In the genomic region with DNA sequence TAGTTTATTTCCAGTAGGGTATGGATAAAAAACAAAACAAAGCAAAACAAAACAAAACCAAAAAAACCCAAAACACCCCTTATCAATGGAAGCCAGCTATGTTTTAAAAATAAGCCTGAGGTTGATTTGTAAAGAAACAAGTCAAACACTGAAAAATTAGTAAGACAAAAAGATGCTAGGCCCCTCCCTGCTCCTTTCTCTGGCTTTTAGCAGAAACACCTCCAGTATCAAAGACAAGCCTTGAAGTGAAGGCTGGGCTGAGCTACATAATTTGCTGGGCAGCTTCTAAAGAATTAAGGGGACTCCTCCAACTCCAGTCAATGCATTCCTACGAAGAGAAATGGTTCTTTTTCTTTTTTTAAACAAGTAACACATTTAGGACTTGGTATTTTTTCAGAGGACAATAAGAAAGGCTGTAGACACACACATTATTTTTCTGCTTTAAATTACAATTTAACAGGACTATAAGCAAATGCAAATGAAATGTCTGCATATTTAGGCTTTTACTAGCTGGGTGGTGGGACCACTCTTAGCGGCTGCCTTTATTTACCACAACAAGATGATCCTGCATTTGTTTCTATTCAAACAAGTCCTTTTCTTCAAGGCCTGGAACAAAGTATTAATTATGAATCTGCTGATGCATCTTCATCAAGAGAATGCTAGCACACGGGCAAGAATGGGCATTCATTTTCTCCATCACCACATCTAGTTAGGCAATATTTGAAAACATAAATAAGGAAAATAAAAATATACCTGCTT, we compare ENCODE assay signal across 20 mouse cellular contexts. TPM values are rescaled to one million over a fixed set of nuclear protein-coding genes. Genes with fewer than 3 reads are reported as not detected.
"Had no signal": no experiment of that assay in that cellular context is flagged by ENCODE, and none has a peak within 500 bp of the region (broad histone marks: within the 10 kb centered on the region; RNA-seq: fewer than 3 reads in every experiment).

No protein-coding gene starts in this region.

- H3K27ac ChIP-seq: kidney, embryonic 15.5 days; left cerebral cortex, adult 2 months; liver, embryonic 13.5 days; midbrain, embryonic 13.5 days; neural tube, embryonic 13.5 days; stomach, postnatal 0 days had no signal

- H3K36me3 ChIP-seq: kidney, embryonic 15.5 days; midbrain, embryonic 13.5 days; neural tube, embryonic 13.5 days had no signal

- H3K9me3 ChIP-seq: midbrain, embryonic 13.5 days had no signal

- DNase-seq: kidney, postnatal 10 days; kidney, postnatal 36 days; layer of hippocampus, postnatal 36 days; liver, embryonic 13.5 days; lung, adult 2 months; lung, postnatal 14 days; lung, postnatal 4 days; right cerebral cortex, adult 18-20 months; right cerebral cortex, postnatal 14 days; right cerebral cortex, postnatal 4 days; thymus, adult 2 months; thymus, postnatal 14 days; thymus, postnatal 4 days had no signal

- H3K4me3 ChIP-seq: kidney, embryonic 15.5 days; left cerebral cortex, adult 2 months; liver, embryonic 13.5 days; midbrain, embryonic 13.5 days; myocyte; neural tube, embryonic 13.5 days had no signal

- H3K9ac ChIP-seq: kidney, embryonic 15.5 days; liver, embryonic 13.5 days; midbrain, embryonic 13.5 days; neural tube, embryonic 13.5 days had no signal

RNA-seq across cellular contexts. Expression of gene Pip5k1b, which starts 4.3 kb away (rescaled TPM):
- polyA plus RNA-seq: liver, adult 2 months had no signal
